Mouse (Mus musculus): Measurements from ENCODE around the gene Kif1b.
"Not testable (repeated sequence)": the region's sequence is repeated elsewhere in the genome, so short reads cannot be mapped to it uniquely, and the experiment has no call there.

The Kif1b gene

GRCm38 (mm10) chr4:149270541-149270940 lies 37.0 kb downstream of the Kif1b start:
- in situ Hi-C loops (cut with MboI, MseI), result no loop called here

DNA sequence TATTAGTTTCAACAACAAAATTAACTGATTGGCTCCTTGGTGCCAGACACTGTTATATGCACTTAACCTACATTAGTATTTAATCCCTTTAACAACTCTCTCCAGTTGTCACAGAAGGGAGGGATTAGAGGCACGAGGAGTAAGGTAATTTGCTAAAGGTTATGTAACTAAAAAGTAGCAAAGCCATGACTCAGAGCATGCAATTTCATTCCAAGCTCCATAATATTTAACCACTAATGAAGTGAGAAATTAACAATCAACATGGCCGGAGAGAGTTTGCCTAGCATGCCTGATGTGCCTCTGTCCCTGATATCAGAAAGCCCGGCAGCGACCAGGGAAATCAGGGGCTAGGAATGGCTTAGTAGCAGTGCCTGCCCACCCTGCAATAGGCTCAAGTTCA lies 38.5 kb downstream of the Kif1b start:
- in situ Hi-C loops (cut with MboI, MseI), result no loop called here

DNA sequence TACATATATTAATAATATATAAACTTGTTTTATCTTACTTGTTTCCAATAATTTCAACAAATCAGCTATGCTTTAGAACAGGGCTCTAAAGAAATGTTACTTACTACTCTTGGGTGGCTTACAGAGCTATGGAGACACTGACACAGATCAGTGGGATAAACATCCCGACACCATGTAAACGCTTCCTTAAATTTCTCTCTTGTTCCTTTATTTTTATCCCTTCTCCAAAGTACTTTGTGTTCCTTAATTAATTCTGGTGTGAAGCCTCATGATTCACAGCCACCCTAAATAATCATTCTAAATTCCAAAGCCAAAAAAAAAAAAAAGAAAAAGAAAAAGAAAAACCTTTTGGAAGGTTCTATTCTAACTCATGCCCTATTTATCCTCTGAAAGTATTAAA lies 42.6 kb downstream of the Kif1b start:
- in situ Hi-C loops (cut with MboI, MseI), result no loop called here

- in situ Hi-C loops (cut with MboI, MseI), result no loop called here
These were observed 44.3 kb downstream of the Kif1b start for GRCm38 (mm10) chr4:149263218-149263617.

DNA sequence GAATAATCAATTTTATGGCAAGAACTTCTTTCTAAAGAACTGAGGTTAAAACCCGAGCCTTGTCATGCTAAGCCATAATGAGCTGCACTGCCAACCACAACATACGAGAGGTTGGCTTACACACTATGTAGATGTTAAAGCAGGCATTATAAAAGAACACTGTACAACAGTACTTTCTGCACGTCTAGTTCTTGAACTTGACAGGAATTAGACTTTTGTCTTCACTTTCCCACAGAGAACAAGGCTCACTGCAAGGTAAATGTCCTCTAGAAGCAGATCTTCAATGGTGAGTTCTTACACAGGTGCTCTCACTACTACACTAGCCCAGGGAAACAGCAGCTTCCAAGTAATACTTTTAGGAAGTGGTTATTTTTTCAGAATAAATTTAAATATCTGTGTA lies 46.0 kb downstream of the Kif1b start:
- in situ Hi-C loops (cut with MboI, MseI), result no loop called here

GRCm38 (mm10) chr4:149260911-149261310 lies 46.6 kb downstream of the Kif1b start:
- in situ Hi-C loops (cut with MboI, MseI), result no loop called here

GRCm38 (mm10) chr4:149259391-149260094 lies 48.0 kb downstream of the Kif1b start:
- in situ Hi-C loops (cut with MboI, MseI), result no loop called here

DNA sequence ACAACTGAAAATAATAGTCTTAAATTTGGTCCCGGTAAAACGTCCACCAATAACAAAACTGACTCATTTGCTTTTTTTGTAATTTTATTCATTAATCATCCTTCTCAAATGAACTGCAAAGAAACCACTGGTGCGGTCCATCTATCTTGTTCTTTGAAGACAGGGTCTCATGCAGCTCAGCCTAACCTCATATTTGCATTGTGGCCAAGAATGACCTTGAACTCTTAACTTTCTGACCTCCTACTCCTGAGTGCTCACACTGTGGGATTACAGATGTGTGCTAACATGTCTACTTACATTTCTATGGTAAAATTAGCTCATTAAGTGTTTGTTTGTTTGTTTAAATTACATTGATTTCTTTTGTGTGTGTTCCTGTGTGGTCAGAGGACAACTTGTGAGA lies 48.6 kb downstream of the Kif1b start:
- in situ Hi-C loops (cut with MboI, MseI), result no loop called here

DNA sequence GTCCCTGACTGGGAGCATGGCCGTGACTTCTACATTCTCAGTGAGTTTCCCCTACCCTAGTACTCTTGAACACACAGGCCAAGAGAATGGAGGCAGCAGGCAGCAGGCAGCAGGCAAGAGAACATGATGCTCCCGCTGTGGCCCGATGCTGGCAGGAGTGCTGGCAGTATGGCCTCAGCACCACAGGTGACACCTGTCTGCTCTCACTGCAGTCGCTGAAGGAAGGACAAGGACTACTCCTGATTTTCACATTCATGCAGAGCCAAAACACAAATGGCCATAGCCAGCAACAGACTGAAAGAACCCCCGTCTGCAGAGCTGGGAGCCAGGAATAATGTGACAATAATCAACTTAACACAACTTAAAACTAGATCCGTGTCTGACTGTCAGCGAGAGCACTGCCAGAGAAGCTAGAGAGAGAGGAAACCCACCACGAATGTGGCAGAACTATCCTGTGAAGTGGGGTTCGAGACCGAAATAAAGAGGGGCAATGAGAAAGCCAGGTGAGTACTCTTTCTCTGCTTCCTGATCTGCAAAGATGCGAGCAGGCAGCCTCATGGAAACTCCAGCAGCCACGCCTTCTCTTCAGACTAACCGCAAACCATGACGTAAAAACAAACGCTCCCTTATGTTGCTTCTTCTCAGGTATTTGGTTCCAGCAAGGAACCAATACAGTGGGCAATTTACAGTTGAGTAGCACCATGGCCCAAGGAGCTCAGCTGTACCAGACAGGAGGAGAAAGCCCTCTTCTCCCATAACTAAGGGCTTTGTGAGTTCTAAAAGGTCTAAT lies 50.8 kb downstream of the Kif1b start:
- in situ Hi-C loops (cut with MboI, MseI), result no loop called here

- in situ Hi-C loops (cut with MboI, MseI), result no loop called here
These were observed 51.9 kb downstream of the Kif1b start for GRCm38 (mm10) chr4:149255277-149256270.

- in situ Hi-C loops (cut with MboI, MseI), result no loop called here
These were observed 52.7 kb downstream of the Kif1b start for GRCm38 (mm10) chr4:149254827-149255226.

DNA sequence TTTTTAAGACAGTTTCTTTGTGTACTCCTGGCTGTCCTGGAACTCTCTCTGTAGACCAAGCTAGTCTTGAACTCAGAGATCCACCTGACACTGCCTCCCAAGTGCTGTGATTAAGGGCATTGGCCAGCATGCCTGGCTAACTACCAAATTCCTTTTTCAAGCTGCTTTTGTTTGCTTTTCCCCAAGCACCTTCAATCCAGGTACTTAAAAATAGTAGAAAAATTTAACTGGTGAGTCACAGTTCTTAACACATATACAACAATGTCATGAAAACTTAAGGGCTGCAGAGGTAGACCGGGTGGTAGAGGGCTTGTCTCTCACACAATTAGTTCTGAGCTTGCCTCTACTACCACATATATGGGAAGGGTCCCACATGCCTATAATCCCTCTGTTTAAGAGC lies 58.2 kb downstream of the Kif1b start:
- in situ Hi-C loops (cut with MboI, MseI), result no loop called here

- in situ Hi-C loops (cut with MboI, MseI), result no loop called here
These were observed 59.7 kb downstream of the Kif1b start for GRCm38 (mm10) chr4:149247772-149248171.

GRCm38 (mm10) chr4:149247156-149247633 lies 60.3 kb downstream of the Kif1b start:
- in situ Hi-C loops (cut with MboI, MseI), result no loop called here

DNA sequence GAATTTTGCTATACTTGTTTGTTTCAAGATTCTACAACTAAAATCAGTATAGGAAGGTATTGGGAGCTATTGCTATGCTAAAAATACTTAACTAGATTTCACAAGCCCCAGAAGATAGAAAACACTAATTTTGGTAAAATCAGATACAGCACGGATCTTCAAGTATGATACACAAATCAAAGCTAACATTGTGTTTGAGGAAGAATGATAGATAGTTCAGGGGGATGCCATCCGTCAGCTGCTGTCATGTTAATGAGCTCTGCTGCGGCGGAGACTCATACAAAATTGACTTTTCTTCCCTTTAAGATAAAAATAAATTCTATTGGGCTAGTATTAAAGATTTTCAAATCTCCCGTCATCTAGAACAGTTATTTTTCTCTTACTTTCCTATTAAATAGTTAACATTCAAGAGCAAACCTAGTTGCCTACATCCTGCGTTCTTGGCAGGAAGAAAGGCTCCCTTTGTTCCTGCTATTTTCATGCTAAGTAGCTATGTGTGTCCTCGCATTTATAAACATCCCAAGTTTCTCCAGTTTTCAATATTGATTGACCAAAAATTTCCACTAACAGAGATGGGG lies 60.8 kb downstream of the Kif1b start:
- in situ Hi-C loops (cut with MboI, MseI), result no loop called here

- in situ Hi-C loops (cut with MboI, MseI), result no loop called here
These were observed 70.5 kb downstream of the Kif1b start for GRCm38 (mm10) chr4:149237011-149237410.

GRCm38 (mm10) chr4:149233938-149234337 lies 73.6 kb downstream of the Kif1b start:
- in situ Hi-C loops (cut with MboI, MseI), result no loop called here

GRCm38 (mm10) chr4:149228682-149229081 lies 78.8 kb downstream of the Kif1b start:
- in situ Hi-C loops (cut with MboI, MseI), result not testable (repeated sequence)

GRCm38 (mm10) chr4:149228256-149228655 lies 79.2 kb downstream of the Kif1b start:
- in situ Hi-C loops (cut with MboI, MseI), result no loop called here

DNA sequence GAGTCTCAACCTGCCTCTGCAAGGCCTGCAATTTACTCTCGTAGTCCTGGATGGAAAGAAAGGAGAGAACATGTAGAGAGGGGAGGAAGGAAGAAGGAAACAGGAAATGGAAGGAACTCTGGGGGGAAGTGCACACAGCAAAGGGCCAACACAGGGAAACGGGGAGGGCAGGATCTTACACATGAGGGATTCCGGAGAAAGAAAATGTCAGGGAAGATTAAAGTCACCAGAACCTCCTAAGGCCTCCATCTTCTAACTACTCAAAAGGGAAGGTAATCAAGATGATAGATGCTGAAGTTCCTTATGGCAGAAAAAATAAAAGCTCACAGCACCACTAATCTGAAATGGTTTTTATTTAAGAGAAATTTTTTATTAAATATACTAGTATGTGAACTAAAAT lies 81.2 kb downstream of the Kif1b start:
- in situ Hi-C loops (cut with MboI, MseI), result no loop called here

- in situ Hi-C loops (cut with MboI, MseI), result no loop called here
These were observed 84.0 kb downstream of the Kif1b start for GRCm38 (mm10) chr4:149223453-149223852.

Data from regulatory T cell (primary cell).